Mouse (Mus musculus): Measurements from ENCODE around the gene Zmat3. TPM values are rescaled to one million over a fixed set of nuclear protein-coding genes. Genes with fewer than 3 reads are reported as not detected.

Zmat3 gene
- total RNA-seq (2022): 1 to 10 TPM; 5.9 to 8.9 (median 6.6) TPM

DNA sequence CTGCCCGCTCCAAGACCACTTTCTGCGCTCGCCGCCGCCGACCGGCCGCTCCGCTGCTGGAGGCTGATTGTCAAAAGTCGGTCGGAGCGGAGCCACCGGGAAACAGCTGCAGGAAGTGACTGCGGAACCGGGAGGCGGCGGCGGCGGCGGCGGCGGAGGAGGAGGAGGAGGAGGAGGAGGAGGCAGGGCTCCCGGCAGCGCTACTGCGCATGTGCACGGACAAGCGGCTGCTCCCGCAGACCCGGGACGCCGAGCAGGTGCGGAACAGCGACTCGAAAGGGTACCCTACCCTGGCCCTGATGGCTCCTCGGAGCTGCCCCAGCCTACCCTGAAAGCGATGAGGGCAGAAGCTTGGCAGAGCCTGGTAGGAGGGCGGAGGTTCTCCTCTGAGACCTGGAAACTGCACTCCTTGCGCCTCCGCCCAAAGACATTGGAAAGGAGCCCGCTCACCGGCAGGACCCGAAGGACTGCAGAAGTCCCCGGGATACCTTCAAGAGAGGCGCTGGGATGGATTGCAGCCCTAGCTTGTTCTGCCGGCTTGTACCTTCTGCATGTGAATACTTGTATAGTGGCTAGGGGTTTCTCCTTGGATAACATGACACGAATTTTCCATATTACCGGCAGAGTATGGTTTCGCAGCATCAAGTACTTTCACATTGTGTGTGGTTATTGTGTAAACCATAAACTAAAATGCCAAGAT, at the start of gene Zmat3:
Gene Zmat3 (minus strand): TSS at position 469 of the 700 bp plus-strand sequence.
- DNase-seq (ENCODE audit: low spot score): peak; percentile 86

DNA sequence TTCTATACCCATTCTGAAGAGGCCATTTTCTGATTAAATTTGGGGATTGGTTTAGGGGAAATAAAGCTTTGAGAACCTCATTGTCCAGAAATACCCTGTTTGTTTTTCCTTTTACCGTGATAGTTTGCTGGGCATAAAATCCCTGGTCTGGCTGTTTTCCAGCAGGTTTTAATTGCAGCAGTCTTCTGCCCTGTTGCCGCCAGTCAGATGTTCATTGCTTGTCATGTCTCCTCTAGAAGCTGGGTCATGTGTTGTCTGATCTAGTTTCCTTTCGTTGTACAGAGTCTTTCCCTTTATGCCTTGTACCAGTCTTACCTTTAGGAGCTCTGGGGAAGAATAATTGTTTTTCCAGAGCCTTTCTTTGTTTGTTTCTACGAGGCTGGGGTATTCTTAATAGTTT, 48.6 kb upstream of the Zmat3 start:
- DNase-seq (ENCODE audit: low spot score): no peak

DNA sequence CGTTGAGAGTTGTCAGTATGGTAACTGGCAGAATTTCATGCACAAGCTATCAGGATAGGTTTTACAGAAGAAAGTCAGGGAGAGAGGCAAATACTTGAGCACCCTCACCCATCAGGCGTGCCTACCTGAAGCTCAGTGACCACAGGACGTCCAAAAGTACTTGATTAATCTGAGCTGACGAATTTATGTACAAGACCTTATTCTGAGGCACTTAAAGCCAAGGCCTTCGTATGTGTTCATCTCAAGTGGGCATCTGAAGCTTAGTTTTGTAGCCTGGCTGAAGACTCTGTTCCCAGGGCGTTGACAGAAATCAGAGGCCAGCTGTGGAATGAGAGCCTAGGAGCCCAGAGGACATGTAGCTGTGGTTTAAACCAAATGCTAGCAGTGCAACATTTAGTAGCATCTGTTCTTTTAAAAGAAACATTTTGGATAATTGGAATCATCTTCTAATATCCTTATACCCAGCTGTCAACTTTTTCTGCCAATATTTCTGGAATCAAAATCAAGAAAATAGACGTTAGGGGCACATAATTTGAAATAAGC, 46.8 kb upstream of the Zmat3 start:
- DNase-seq (ENCODE audit: low spot score): no peak

DNA sequence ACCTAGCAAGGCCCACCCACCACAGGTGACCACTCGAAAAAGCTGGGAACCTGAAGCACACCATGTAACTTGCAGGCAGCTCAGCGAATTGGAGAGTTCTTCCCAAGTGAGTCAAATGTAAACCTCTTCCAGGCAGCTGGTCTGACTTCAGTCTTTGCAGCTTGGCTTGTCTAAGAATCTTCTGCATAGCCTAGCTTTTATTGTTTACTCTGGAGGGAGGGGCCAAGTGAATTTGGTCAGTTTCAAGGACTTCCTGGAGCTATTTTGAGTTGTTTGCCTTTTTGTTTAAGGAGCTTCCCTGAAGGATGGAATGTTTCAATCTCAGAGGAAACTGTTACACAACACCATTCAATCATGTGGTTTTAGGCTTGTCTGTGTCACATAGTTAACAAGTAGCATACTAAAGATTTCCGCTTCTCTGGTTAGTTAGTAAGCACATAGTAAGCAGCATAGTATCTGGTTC, 43.0 kb upstream of the Zmat3 start:
- no peak for DNase-seq (ENCODE audit: low spot score)

DNA sequence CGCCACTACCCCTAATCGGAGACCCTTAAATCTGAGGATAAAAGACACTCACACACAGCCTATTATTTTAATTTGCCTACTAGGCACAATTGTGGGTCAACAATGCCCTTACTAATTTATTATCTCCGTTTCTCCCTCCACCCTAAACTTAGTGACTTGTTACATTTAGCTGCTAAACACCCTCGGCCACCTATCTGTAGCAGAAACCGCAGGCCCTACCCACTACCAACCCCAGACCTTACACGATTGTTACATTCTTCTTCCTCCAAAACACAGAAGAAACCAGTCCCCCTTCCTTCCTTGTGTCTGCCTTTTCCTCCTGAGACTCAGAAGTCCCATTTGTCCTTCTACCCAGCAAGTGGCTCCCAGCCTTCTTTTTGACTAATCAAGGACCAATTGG, 41.0 kb upstream of the Zmat3 start:
- no peak for DNase-seq (ENCODE audit: low spot score)

DNA sequence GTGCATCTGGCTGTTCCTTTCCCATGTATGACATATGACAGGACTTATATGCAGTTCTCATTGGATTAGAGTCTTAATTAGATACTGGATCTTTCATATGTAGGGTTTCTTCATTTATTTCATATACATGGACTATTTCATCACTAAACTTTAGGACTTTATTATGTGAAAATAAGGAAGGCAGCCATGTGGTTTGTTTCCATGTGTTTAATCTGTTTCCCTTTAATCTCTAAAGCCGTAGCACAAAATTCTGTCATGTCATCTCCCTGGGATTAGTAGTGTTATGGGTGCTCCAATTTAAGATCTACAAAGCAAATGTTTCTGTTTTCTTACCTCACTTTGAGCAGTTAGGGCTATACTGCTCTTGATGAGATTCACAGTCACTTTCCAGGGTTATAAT, 39.9 kb upstream of the Zmat3 start:
- no peak for DNase-seq (ENCODE audit: low spot score)

DNA sequence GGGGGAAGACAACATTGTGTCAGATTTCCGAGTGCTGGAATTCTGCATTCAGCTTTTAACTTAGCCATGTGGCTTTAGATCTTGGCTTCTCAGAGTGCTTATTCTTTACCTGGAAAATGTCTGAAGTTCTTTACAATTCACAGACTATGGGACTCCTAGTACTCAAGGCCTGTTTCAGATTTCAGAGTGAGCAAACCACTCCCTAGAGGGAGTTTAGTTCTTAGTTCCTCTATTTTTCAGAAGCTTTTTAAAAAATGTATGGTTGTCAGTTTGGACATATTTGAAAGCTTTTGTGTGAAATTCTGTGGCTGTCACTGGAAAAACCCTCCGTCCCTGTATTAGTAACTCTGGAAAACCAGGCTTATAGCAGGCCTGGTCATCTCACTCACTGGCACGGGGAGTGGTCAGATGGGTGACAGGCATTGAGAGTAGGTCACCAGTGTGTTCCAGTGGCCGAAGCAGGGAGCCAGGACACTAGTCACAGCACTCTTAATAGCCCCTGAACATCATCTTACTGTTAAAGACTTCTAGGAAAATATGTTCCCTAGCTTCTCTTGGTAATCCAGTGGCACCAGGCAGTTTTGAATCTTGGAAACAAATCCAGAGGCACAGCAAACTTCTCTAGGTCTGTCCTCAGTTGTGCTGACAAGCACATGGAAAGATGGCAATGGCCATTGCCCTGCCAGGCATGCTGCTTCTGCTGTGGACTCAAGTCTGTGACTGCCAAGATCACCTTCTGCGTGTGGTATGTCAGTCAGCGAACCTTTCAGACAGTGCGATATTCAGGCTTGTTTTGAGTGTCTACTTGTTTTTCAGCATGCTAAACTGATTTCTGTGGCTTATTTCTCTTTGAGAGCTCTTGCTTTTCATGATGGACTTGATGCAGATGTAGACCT, 37.4 kb upstream of the Zmat3 start:
- no peak for DNase-seq (ENCODE audit: low spot score)

DNA sequence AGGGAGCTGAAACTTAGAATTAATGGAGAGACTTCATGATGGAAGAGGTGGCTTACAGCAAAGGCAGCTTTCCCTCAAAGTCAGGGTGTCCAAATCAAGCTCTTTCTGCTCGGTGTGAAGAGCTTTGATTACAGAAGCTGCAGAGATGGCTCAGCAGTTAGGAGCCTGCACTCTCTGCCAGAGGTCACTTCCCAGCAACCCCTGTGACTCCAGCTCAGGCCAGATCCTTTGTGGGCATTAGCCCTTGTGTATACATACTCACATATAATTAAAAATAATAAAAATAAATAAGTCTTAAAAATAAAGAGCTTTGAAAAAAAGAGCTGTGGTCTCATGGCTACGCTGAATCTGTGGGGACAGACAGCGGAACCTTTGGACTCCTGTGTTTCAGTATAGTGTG, 35.8 kb upstream of the Zmat3 start:
- no peak for DNase-seq (ENCODE audit: low spot score)

DNA sequence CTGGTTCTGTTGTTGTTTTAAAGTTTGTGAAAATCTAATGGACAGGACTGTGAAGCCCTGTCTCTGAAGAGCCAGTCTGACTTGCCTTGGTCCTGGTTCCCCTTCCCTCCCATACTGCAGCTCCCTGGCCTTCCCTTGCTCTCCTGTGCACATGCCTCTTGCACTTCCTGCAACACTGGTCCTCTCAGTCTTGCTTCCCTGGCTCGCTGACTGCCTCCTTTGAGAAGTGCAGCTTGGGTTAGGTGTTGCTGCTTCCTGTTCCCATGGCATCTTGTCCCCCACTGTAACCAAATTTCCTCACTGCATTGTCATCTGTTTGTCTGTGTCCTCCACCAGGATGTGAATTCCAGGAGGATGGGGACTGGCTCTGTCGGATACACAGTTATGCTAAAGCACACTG, 34.1 kb upstream of the Zmat3 start:
- no peak for DNase-seq (ENCODE audit: low spot score)

DNA sequence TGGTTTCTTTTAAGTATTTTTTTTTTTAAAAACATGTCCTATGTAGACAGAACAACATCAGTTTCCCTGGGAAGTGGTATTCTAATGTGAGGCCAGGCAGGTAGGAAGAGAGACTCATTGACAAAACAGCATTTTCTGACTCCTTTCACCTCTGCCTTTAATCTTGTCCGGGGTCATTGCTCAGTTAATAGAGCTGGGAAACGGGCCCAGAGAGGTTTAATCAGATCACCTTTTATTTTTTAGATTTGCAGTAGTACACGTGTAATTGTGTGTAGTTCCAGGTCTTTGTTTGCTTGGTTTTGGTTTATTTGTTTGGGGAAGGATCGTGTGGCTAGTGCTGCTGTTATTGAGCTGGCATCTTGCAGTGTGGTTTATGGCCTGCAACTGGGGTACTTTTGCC, 33.6 kb upstream of the Zmat3 start:
- DNase-seq (ENCODE audit: low spot score): no peak

DNA sequence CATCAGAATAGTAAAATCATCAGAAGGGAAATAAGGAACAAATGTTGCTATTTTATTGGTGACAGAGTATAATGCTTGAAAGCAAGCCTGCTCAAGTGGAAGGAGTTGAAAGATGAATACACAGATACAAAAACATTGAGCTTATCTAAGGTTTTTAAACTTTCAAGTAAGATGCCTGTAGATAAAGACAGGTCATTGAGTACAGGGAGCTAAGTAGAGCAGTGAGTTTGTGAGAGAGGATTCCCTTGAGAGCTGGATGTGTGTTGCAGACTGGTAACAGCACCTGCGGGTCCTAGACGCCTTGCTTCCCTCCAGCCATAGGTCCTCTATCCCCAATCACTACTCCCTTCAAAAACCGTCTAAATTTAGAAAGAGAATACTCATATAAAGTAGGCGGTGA, 32.8 kb upstream of the Zmat3 start:
- no peak for DNase-seq (ENCODE audit: low spot score)

DNA sequence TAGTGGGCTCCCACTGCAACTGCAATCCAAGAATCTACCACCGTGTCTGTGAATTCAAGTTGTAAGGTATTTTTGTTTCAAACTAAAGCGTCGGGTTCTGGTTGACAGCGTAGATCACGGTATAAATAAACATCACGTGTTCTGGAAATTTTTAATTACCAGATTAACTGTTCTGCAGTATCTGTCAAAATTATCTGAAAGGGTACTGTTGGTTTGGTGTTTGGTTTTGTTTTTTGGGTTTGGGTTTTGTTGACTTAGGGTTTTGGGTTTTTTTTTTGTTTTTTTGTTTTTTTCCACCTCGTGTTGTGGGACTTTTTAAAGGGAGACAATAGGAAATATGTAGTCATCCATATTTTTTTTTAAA, 32.3 kb upstream of the Zmat3 start:
- no peak for DNase-seq (ENCODE audit: low spot score)

DNA sequence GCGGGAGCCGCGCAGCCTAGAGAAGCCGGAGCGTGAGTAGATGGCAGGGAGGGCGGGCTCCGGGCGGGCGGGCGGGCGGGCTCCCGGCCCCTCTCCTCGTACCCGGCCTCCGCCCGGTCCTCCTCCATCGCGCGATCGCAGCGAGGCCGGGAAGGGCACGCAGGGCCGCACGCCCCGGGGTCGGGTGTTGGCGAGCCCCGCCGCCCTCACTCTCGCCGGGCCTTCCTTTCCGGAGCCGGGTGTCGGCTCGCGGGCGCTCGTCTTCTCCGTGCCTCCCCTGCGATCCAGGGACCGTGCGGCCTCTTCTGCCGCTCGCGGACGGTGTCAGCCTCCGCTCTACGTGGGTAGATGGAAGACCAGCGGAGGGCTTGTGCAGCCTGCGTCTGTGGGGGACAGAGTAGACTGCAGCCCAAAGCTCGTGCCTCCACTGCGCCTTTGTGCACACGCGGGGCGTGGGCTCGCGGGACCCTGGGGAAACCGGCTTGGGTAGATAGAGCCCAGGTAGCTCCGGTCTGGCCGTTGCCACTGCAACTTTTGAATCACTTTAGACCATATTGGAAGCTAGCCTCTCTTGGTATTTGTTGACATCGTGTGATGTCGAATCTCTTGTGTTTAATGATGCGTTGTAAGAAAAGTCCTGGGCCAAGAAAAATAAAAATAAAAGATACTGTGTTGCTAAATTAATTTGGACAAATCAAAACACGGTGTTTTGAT, 31.8 kb upstream of the Zmat3 start, which contains the start of gene Pik3ca:
Gene Pik3ca (plus strand): TSS at position 211 of the 714 bp plus-strand sequence.
- no peak for DNase-seq (ENCODE audit: low spot score)

DNA sequence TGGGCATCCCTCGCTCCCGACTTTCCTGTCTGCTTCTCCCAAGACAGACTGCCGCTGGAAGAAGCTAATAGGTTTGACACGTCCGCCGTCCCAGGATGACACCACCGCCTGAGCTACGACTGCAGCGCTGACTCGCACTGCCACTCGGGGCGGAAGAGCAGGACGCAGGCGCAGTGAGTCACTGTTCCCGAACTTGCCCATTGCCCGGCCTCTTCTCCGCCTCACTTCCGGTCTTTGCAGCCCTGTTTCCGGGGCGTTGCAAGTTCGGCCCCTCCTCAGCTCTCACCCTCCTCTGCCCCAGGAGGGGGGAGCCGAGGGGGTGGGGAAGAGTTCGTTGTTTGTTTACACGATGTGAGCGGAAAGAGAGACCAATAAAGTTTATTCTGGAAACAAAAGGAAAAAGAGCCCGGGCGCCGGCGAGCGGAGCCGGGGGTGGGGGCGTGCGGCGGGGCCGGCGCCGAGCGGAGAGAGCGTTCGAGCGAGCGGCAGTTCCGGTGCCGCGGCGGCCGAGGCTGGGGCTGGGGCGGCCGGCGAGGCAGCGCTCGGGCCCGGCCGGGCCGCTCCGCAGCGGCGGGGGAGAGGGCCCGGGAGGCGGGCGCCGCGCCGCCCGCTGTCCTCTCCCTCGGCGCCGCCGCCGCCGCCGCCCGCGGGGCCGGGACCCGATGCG, 31.1 kb upstream of the Zmat3 start:
- DNase-seq (ENCODE audit: low spot score): peak; percentile 98

DNA sequence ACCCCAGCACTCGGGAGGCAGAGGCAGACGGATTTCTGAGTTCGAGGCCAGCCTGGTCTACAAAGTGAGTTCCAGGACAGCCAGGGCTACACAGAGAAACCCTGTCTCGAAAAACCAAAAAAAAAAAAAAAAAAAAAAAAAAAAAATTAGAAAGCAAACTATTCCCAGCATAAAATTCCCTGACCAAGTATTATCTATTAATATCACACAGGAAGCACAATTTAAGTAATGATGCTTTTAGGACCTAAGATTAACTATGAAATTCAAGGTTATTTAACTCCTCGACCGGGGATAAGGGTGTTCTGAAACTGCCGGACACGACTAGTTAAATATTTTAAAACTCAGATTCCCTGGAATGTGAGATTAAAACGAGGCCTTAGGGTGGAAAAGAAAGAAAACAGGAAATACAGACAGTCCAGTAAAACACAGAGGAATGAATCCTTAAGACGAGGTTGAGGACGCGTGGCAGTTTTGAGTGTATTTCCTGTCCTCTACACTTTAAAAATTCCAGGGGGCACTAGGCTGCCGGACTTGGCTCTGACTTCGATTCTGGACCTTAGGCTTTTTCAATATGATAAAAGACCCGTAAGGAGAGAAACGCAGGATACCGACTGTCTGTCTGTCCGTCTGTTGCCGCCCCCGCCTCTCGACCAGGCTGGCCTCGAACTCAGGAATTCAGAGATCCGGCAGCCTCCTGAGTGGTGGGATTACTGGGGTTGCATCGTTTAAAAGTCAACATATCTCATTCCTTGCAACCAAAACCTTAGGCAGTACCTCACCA, 30.1 kb upstream of the Zmat3 start:
- DNase-seq (ENCODE audit: low spot score): peak; percentile 42

DNA sequence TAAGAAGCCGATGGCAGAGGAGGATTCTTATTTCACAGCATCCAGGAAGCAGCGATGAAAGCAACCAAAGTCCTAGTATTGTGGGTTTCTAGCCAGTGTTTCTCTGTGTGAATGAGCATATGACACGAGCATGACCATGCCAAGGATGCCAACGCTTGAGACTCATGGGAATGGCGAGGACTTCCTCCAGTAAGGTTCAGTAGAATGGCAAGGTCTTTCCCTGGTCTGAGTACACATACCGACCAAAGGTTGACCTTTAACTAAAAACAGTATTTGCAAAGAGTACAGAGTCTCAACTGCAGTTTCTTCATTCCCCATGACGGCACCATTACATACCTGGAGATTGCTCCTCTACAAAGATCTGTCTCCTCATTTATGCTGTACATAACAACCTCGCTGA, 28.2 kb upstream of the Zmat3 start:
- no peak for DNase-seq (ENCODE audit: low spot score)

DNA sequence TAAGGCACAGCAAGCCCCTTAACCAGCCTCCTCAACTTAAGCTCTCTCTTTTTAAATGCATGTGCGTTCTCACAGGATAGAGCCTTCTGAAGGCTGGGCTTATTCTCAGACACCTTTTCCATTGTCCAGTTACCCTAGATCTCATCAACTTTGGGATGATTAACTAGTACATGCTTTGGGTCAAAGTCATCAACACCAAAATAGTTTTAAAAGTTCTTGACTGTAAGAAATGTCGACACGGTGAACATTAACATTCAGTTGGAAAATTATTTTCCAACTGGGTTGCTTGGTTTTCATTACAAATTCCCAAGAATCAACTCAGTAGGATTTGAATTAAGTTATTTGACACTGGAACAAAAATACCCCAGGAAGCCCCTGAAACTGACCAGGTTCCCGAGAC, 27.0 kb upstream of the Zmat3 start:
- no peak for DNase-seq (ENCODE audit: low spot score)

DNA sequence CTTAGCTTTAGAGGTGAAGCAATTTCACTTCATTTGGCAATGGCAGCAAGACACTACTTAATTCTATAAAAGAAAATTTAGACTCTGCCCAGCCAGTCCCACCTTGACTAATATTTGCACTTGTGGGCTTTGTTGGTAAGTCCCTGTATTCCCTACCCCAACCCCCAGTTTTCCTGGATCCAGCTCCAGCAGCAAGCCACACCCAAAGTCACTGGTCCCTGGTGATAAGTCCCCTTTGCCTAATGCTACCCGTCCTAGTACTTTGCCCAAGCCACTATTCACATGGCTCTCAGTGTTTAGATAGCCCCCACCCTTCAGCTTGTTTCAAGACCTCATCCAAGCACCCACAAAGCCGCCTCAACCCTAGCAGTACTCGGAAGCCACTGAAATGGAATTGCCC, 15.7 kb upstream of the Zmat3 start:
- DNase-seq (ENCODE audit: low spot score): no peak

DNA sequence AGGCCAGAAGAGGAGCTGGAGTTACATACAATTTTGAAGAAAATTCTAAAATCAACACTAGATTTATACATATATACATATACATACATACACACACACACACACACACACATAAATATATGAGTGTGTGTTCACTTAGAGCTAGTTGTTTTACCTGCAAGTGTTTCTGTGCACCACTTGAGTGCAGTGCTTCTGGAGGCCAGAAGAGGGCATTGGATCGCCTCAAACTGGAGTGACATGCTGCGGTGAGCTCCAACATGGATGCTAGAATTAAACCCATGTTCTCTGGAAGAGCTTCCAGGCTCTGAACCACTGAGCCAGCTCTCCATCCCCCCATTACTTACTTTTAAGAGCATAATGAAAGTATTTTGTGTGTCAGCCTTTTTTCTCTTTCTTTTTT, 14.1 kb upstream of the Zmat3 start:
- no peak for DNase-seq (ENCODE audit: low spot score)

DNA sequence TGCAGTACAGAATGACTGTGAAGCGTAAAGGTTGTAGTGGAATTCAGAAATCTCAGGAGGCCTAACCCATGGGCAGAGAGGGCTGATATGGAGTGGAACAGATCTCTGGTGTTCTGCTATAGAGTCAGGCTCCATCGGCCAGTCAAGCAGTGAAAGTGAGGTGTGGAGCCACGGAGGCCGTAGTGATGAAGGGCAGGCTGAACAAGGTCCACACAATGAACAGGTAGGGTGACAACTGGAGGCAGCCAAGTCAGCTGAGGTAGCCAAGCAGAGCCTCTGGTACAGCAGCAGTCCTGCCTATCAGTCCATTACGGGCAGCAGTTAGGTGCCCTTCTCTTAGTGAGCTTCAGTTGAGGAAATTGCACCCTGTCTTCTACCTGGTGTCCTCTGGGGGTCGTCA, 7.4 kb upstream of the Zmat3 start:
- no peak for DNase-seq (ENCODE audit: low spot score)

DNA sequence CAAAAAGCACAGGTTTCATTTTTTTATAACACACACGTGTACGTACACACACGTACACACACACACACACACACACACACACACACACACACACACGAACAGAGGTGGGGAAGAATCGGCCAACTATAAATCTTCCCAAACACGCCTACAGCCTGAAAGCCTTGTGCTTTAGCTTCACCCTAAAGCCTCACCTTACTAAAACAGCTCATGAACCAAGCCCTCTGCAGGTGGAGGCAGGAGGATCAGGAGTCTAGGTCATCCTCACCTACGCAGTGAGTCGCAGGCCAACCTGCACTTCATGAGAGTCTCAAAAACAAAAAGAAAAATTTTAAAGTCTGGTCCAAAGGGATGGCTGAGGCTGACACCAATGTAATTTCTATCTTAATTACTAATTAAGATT, 6.7 kb upstream of the Zmat3 start:
- no peak for DNase-seq (ENCODE audit: low spot score)
